Mouse (Mus musculus) cerebellum, adult 2 months (tissue): ENCODE data around the gene Vcan.

Experiments
- CTCF ChIP-seq: fragments of 200-500 bp; IDR thresholded peaks from 2 replicates; pipeline ENCODE4 v1.5.1; 2011; ENCODE audit warnings: low read depth, mild to moderate bottlenecking, control low read depth, low read length, moderate library complexity, borderline replicate concordance; ENCODE audit not compliant: insufficient read depth
- POLR2A ChIP-seq: fragments of 200-500 bp; IDR thresholded peaks from 2 replicates; pipeline ENCODE4 v1.6.1; 2011; ENCODE audit warnings: low read length, control low read depth, borderline replicate concordance; ENCODE audit not compliant: insufficient read depth

DNA sequence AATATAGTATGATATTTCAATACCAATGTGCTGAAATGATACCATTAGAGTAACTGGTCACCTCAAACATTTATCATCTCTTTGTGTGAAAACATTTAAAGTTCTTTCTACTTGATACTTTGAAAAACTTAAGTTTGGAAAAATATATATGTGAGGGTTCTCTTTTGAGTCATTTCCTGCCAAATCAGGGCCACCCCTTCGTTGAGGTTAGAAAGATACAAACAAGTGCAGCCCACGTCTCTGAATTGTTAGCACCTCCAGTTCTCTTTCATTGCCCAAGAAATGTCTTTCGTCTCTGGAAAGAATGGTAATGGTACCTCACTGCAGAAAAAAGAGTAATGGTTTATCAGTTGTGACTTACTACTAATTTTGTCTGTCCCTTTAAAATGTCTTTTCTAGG, 71.8 kb downstream of the Vcan start:
- no peak for TF ChIP-seq POLR2A
- TF ChIP-seq CTCF = no peak
